Mouse (Mus musculus) ES-Bruce4 (cell line): ENCODE measurements around the gene Pik3r6.

Experiments used
- CTCF ChIP-seq: IDR thresholded peaks from one replicate; pipeline ENCODE4 v1.8.1; 2011; ENCODE audit warnings: low read depth, low read length
- EP300 ChIP-seq: IDR thresholded peaks from 2 replicates; pipeline ENCODE4 v1.6.1; 2011; ENCODE audit warnings: low read depth, low read length; ENCODE audit not compliant: insufficient read depth
- POLR2A ChIP-seq: IDR thresholded peaks from one replicate; pipeline ENCODE4 v1.8.1; 2011; ENCODE audit warnings: low read length; ENCODE audit not compliant: insufficient read depth

DNA sequence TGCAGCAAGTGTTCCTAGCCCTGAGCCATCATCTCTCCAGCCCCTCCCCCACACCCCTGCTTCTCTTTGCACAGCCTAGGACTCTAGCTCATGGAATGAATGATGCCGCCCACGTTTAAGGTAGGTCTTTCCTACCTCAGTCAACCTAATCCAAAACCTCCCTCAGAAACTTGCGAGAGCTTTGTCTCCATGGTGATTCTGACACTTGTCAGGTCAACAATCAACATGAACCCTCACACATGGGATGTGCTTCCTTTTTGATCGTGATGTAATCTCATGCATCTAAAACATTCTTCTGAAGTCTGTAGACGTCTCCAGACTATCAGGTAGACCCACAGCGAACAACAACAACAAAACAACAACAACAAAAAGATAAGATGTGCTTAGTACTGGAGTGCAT, 49.5 kb upstream of the Pik3r6 start:
- TF ChIP-seq CTCF (no peak), POLR2A (no peak), EP300 (no peak)
